Mouse (Mus musculus) G1E (cell line): ENCODE measurements around the gene Ccl11. TPM values are rescaled to one million over a fixed set of nuclear protein-coding genes. Genes with fewer than 3 reads are reported as not detected.

Source experiments
- ATAC-seq: 2 replicates; pipeline ENCODE4 v1.8.0; 2016; ENCODE audit warnings: mild to moderate bottlenecking; ENCODE audit not compliant: insufficient number of reproducible peaks, poor library complexity, low FRiP score, severe bottlenecking; ENCODE audit errors: extremely low read depth
- DNase-seq: peaks from one replicate; pipeline ENCODE4 v3.0.0; 2012; ENCODE audit warnings: low spot score
- H3K27me3 ChIP-seq: 2 replicates; pipeline ENCODE4 v1.6.1; 2012; ENCODE audit warnings: mild to moderate bottlenecking, low read length, inconsistent platforms; ENCODE audit not compliant: insufficient read depth
- H3K36me3 ChIP-seq: replicated peaks from 2 replicates; pipeline ENCODE3; 2012; ENCODE audit warnings: mild to moderate bottlenecking, inconsistent platforms
- H3K4me1 ChIP-seq: 2 replicates; pipeline ENCODE4 v1.6.1; 2012; ENCODE audit warnings: low read depth, low read length, inconsistent platforms, mixed read lengths; ENCODE audit not compliant: insufficient read depth
- H3K4me3 ChIP-seq: 2 replicates; pipeline ENCODE4 v1.5.1; 2012; ENCODE audit warnings: low read depth, mild to moderate bottlenecking, inconsistent platforms, low read length, moderate library complexity, mixed read lengths
- H3K9me3 ChIP-seq: replicated peaks from 2 replicates; pipeline ENCODE4 v1.6.1; 2012; ENCODE audit warnings: inconsistent platforms
- CTCF ChIP-seq: IDR thresholded peaks from 2 replicates; pipeline ENCODE4 v1.5.1; 2012; ENCODE audit warnings: low read depth, low read length, inconsistent platforms, mixed read lengths
- GATA1 ChIP-seq: IDR thresholded peaks from 2 replicates; pipeline ENCODE4 v1.6.1; 2012; ENCODE audit warnings: borderline replicate concordance, low read length, inconsistent platforms, mixed read lengths
- GATA2 ChIP-seq: IDR thresholded peaks from 2 replicates; pipeline ENCODE4 v1.6.1; 2012; ENCODE audit warnings: low read depth, low read length, inconsistent platforms, borderline replicate concordance
- POLR2AphosphoS5 ChIP-seq: IDR thresholded peaks from 2 replicates; pipeline ENCODE4 v1.6.1; 2012; ENCODE audit warnings: low read depth, low read length, inconsistent platforms; ENCODE audit not compliant: insufficient replicate concordance
- TAL1 ChIP-seq: conservative IDR thresholded peaks from 2 replicates; pipeline ENCODE4 v1.6.1; 2012; ENCODE audit warnings: low read depth, low read length, inconsistent platforms, mixed read lengths
- polyA plus RNA-seq: library from polyadenylated mRNA; stranded (reverse); fragments of >175 nt; gene quantifications from 2 replicates; pipeline ENCODE4 v1.2.3, GENCODE M21; 2012
- total RNA-seq, 2 experiments: library from RNA; stranded (forward) in 1 of 2; stranded (reverse) in 1 of 2; fragments of 200-1000 nt in 1 of 2; fragments of >200 nt in 1 of 2; fragmentation: Nextera tagmentation in 1 of 2; gene quantifications; 2 replicates each; pipeline ENCODE4 v1.2.3; 2014 to 2017

Gene Ccl11
- total and polyA plus RNA-seq, 3 experiments = not detected

GRCm38 (mm10) chr11:82032136-82032535, 25.5 kb upstream of the Ccl11 start:
- no peak for DNase-seq

GRCm38 (mm10) chr11:82032678-82033344, 24.8 kb upstream of the Ccl11 start:
- Histone ChIP-seq H3K27me3 (no peaks in the 10 kb centered on the region; the same call in 1 of the 2 replicates), H3K4me1 (no peaks in the 10 kb centered on the region), H3K9me3 (peaks cover 57% of the 10 kb centered on the region), H3K4me3 (no peak overlapping the region), H3K36me3 (no peaks in the 10 kb centered on the region)
- ATAC-seq (no peak), DNase-seq (no peak)
- no peak for TF ChIP-seq GATA1
- TF ChIP-seq TAL1 = no peak
- TF ChIP-seq CTCF = no peak
- TF ChIP-seq GATA2 = no peak
- no peak for TF ChIP-seq POLR2AphosphoS5

More at GRCm38 (mm10) chr11:82032136-82032535, 25.5 kb upstream of the Ccl11 start:
- no peak overlapping the region for H3K4me3 ChIP-seq
- H3K36me3 ChIP-seq = no peaks in the 10 kb centered on the region
- ATAC-seq = no peak
- H3K4me1 ChIP-seq = no peaks in the 10 kb centered on the region
- no peaks in the 10 kb centered on the region; the same call in 1 of the 2 replicates for H3K27me3 ChIP-seq
- peaks cover 59% of the 10 kb centered on the region for H3K9me3 ChIP-seq
- TF ChIP-seq GATA2 (no peak), TAL1 (no peak), GATA1 (no peak), CTCF (no peak), POLR2AphosphoS5 (no peak)

GRCm38 (mm10) chr11:82034446-82034845, 23.2 kb upstream of the Ccl11 start:
- H3K9me3 ChIP-seq = peaks cover 55% of the 10 kb centered on the region
- no peak overlapping the region for H3K4me3 ChIP-seq
- no peaks in the 10 kb centered on the region for H3K36me3 ChIP-seq
- ATAC-seq = no peak
- TF ChIP-seq POLR2AphosphoS5 (no peak), GATA1 (no peak), CTCF (no peak), TAL1 (no peak), GATA2 (no peak)
- H3K27me3 ChIP-seq = no peaks in the 10 kb centered on the region; the same call in 1 of the 2 replicates
- no peaks in the 10 kb centered on the region for H3K4me1 ChIP-seq
- DNase-seq = no peak

- Histone ChIP-seq H3K4me1 (no peaks in the 10 kb centered on the region), H3K4me3 (no peak within 1 kb of the TSS), H3K9me3 (peaks cover 56% of the 10 kb centered on the region), H3K36me3 (no peaks in the 10 kb centered on the region), H3K27me3 (no peaks in the 10 kb centered on the region; the same call in 1 of the 2 replicates)
- ATAC-seq = no peak
- no peak for TF ChIP-seq POLR2AphosphoS5
- no peak for TF ChIP-seq TAL1
- TF ChIP-seq CTCF = no peak
- TF ChIP-seq GATA1 = no peak
- no peak for TF ChIP-seq GATA2
- DNase-seq = no peak
These were observed 22.3 kb upstream of the Ccl11 start, which contains the start of gene Ccl2 for GRCm38 (mm10) chr11:82035356-82035755. Gene Ccl2, plus strand, starts transcription at chr11:82035571.

- DNase-seq (no peak), ATAC-seq (no peak)
- no peak for TF ChIP-seq GATA1
- no peak for TF ChIP-seq TAL1
- no peak for TF ChIP-seq CTCF
- TF ChIP-seq GATA2 = no peak
- no peak for TF ChIP-seq POLR2AphosphoS5
- H3K27me3 ChIP-seq = no peaks in the 10 kb centered on the region; the same call in 1 of the 2 replicates
- H3K4me1 ChIP-seq = no peaks in the 10 kb centered on the region
- H3K36me3 ChIP-seq = no peaks in the 10 kb centered on the region
- H3K9me3 ChIP-seq = peaks cover 56% of the 10 kb centered on the region
- H3K4me3 ChIP-seq = no peak overlapping the region
These were observed 21.8 kb upstream of the Ccl11 start for GRCm38 (mm10) chr11:82035857-82036256.

- ATAC-seq = no peak
- no peak for DNase-seq
- no peak within 1 kb of the TSS for H3K4me3 ChIP-seq
- H3K36me3 ChIP-seq = no peaks in the 10 kb centered on the region
- no peaks in the 10 kb centered on the region for H3K4me1 ChIP-seq
- no peaks in the 10 kb centered on the region; the same call in 1 of the 2 replicates for H3K27me3 ChIP-seq
- peaks cover 45% of the 10 kb centered on the region for H3K9me3 ChIP-seq
- no peak for TF ChIP-seq GATA1
- TF ChIP-seq CTCF = no peak
- no peak for TF ChIP-seq GATA2
- no peak for TF ChIP-seq TAL1
- TF ChIP-seq POLR2AphosphoS5 = no peak
These were observed 19.1 kb upstream of the Ccl11 start, which contains the start of gene Gm17268 for GRCm38 (mm10) chr11:82038535-82038934. Gene Gm17268, minus strand, starts transcription at chr11:82038562.
